Comparison of ENCODE assay signal across 9 mouse cellular contexts in genomic region chr4:40953521-40953920, GRCm38 (mm10). TPM values are rescaled to one million over a fixed set of nuclear protein-coding genes. Genes with fewer than 3 reads are reported as not detected.
DNase-seq lines count a peak whose midpoint lies in the region; ATAC-seq and TF ChIP-seq lines count a peak whose summit lies in the region.
"Had no signal": no experiment of that assay in that cellular context is flagged by ENCODE, and none has a peak within 500 bp of the region (broad histone marks: within the 10 kb centered on the region; RNA-seq: fewer than 3 reads in every experiment).

No protein-coding gene starts in this region.

- no peaks in the 10 kb centered on the region for H3K27me3 ChIP-seq in forebrain, postnatal 0 days (ENCODE audit: insufficient read depth, low read length)
- H3K27me3 ChIP-seq in forebrain, embryonic 12.5 days = no peaks in the 10 kb centered on the region
- H3K27me3 ChIP-seq in liver, embryonic 14.5 days (ENCODE audit: control insufficient read depth, insufficient read depth, low read length) = no peaks in the 10 kb centered on the region
- H3K27me3 ChIP-seq: forebrain, embryonic 15.5 days had no signal

- no peak for TF ChIP-seq EP300 in liver, embryonic 14.5 days (IDR thresholded peaks at IDR 0.05; ENCODE audit: low read depth)

- TF ChIP-seq CTCF in forebrain, postnatal 0 days (IDR thresholded peaks at IDR 0.05; ENCODE audit: low read depth) = peak; percentile 32; the same call in 1 of the 2 replicates
- 0 out of 2 replicates have a peak, but pooled peaks have one; percentile 28 for TF ChIP-seq CTCF in bone marrow macrophage, adult 2 months (IDR thresholded peaks at IDR 0.05; ENCODE audit: low read depth, low read length)
- peak; percentile 77 for TF ChIP-seq CTCF in liver, embryonic 14.5 days (IDR thresholded peaks at IDR 0.05; ENCODE audit: low read depth)

- H3K4me3 ChIP-seq in forebrain, postnatal 0 days (ENCODE audit: low read depth, low read length) = no peak overlapping the region
- no peak overlapping the region for H3K4me3 ChIP-seq in forebrain, embryonic 12.5 days (replicated peaks)
- H3K4me3 ChIP-seq in bone marrow macrophage, adult 2 months (ENCODE audit: insufficient read depth, low read length) = no peak overlapping the region
- H3K4me3 ChIP-seq in liver, embryonic 14.5 days (ENCODE audit: insufficient read depth in 1 of 2, low read depth in 2 of 2, low read length in 2 of 2) = no peak overlapping the region
- H3K4me3 ChIP-seq: forebrain, embryonic 15.5 days had no signal

- no peak for TF ChIP-seq POLR2A in bone marrow macrophage, adult 2 months (IDR thresholded peaks at IDR 0.05; ENCODE audit: borderline replicate concordance, low read depth, low read length)

- H3K9ac ChIP-seq in forebrain, postnatal 0 days = no peak overlapping the region
- H3K9ac ChIP-seq in forebrain, embryonic 12.5 days = no peak overlapping the region
- H3K9ac ChIP-seq in liver, embryonic 14.5 days (replicated peaks) = no peak overlapping the region
- H3K9ac ChIP-seq: forebrain, embryonic 15.5 days had no signal

- DNase-seq in forebrain, postnatal 0 days = no peak
- DNase-seq in A20 (ENCODE audit: low read depth, low spot score) = peak; percentile 67
- DNase-seq in liver, embryonic 14.5 days (ENCODE audit: low read depth in 3 of 3, low spot score in 3 of 3) = no peak
- no peak for DNase-seq in urinary bladder, postnatal 14 days (ENCODE audit: low spot score)
- no peak for DNase-seq in ovary, postnatal 36 days (ENCODE audit: low spot score)
- no peak for DNase-seq in urinary bladder, adult 18-20 months (ENCODE audit: low spot score in 2 of 2)

- H3K9me3 ChIP-seq in forebrain, postnatal 0 days (ENCODE audit: low read length) = no peaks in the 10 kb centered on the region
- no peaks in the 10 kb centered on the region for H3K9me3 ChIP-seq in forebrain, embryonic 12.5 days
- no peaks in the 10 kb centered on the region for H3K9me3 ChIP-seq in liver, embryonic 14.5 days (ENCODE audit: control insufficient read depth, low read length)
- H3K9me3 ChIP-seq: forebrain, embryonic 15.5 days had no signal

- WGBS in forebrain, postnatal 0 days = 100% methylated on average over 1 of the region's 1 CpGs
- 95% methylated on average over 1 of the region's 1 CpGs for WGBS in forebrain, embryonic 12.5 days
- 76% methylated on average over 1 of the region's 1 CpGs for WGBS in liver, embryonic 14.5 days (ENCODE audit: insufficient replicate concordance)

- H3K36me3 ChIP-seq in forebrain, postnatal 0 days (ENCODE audit: insufficient read depth) = peaks cover 51% of the 10 kb centered on the region
- H3K36me3 ChIP-seq in forebrain, embryonic 12.5 days (replicated peaks) = peaks cover 59% of the 10 kb centered on the region
- H3K36me3 ChIP-seq in liver, embryonic 14.5 days (replicated peaks; ENCODE audit: control insufficient read depth, insufficient read depth, low read depth) = peaks cover 16% of the 10 kb centered on the region

- no peak for ATAC-seq in forebrain, postnatal 0 days
- no peak for ATAC-seq in forebrain, embryonic 12.5 days (ENCODE audit: low FRiP score)
- ATAC-seq in liver, embryonic 14.5 days (ENCODE audit: insufficient read depth) = 0 out of 2 replicates have a peak, but pooled peaks have one; percentile 45
- ATAC-seq: forebrain, embryonic 15.5 days had no signal

- H3K27ac ChIP-seq in forebrain, postnatal 0 days (ENCODE audit: low read depth, low read length) = no peak overlapping the region
- H3K27ac ChIP-seq in forebrain, embryonic 12.5 days = no peak overlapping the region
- no peak overlapping the region for H3K27ac ChIP-seq in bone marrow macrophage, adult 2 months (ENCODE audit: insufficient read depth, low read depth, low read length)
- H3K27ac ChIP-seq in liver, embryonic 14.5 days = no peak overlapping the region
- H3K27ac ChIP-seq: forebrain, embryonic 15.5 days had no signal

- H3K4me2 ChIP-seq in forebrain, postnatal 0 days (ENCODE audit: low read depth) = no peak overlapping the region
- no peak overlapping the region for H3K4me2 ChIP-seq in forebrain, embryonic 12.5 days
- no peak overlapping the region for H3K4me2 ChIP-seq in liver, embryonic 14.5 days (ENCODE audit: low read depth)
- H3K4me2 ChIP-seq: forebrain, embryonic 15.5 days had no signal

- H3K4me1 ChIP-seq in forebrain, postnatal 0 days (ENCODE audit: insufficient read depth) = peaks cover 8% of the 10 kb centered on the region
- H3K4me1 ChIP-seq in forebrain, embryonic 12.5 days = peaks cover 9% of the 10 kb centered on the region
- H3K4me1 ChIP-seq in bone marrow macrophage, adult 2 months (ENCODE audit: control insufficient read depth, insufficient read depth, low read length) = peaks cover 5% of the 10 kb centered on the region
- peaks cover 7 to 9% of the 10 kb centered on the region in 2 experiments for H3K4me1 ChIP-seq in liver, embryonic 14.5 days (replicated peaks; ENCODE audit: control insufficient read depth in 2 of 2, insufficient read depth in 2 of 2, low read length in 1 of 2)

RNA-seq across cellular contexts. Expression of gene Chmp5, which starts 5.3 kb away (rescaled TPM):
- 94.8 and 101 TPM in 2 replicates for total RNA-seq in forebrain, postnatal 0 days (2014; rRNA removed)
- 146 and 149 TPM in 2 replicates for polyA plus RNA-seq in forebrain, postnatal 0 days (2015; fragmentation: Nextera tagmentation; extraction: Ambion mirVana)
- 143 and 146 TPM in 2 replicates for polyA plus RNA-seq in forebrain, embryonic 12.5 days (2016; fragmentation: Nextera tagmentation; extraction: Ambion mirVana)
- polyA plus RNA-seq in bone marrow macrophage, adult 2 months (2012; ENCODE audit: insufficient read depth, insufficient read length, missing spikeins) = 128 and 135 TPM in 2 replicates
- polyA plus RNA-seq in liver, embryonic 14.5 days (2012; rRNA removed) = 12.6 and 24.5 TPM in 2 replicates
- 42.7 and 45.1 TPM in 2 replicates for polyA plus RNA-seq in liver, embryonic 14.5 days (2014; fragmentation: Nextera tagmentation; extraction: Ambion mirVana)

RNA-seq across cellular contexts. Expression of gene Bag1, which starts 5.4 kb away (rescaled TPM):
- total RNA-seq in forebrain, postnatal 0 days (2014; rRNA removed) = 116 and 174 TPM in 2 replicates
- polyA plus RNA-seq in forebrain, postnatal 0 days (2015; fragmentation: Nextera tagmentation; extraction: Ambion mirVana) = 201 and 203 TPM in 2 replicates
- polyA plus RNA-seq in forebrain, embryonic 12.5 days (2016; fragmentation: Nextera tagmentation; extraction: Ambion mirVana) = 215 and 229 TPM in 2 replicates
- 141 and 155 TPM in 2 replicates for polyA plus RNA-seq in bone marrow macrophage, adult 2 months (2012; ENCODE audit: insufficient read depth, insufficient read length, missing spikeins)
- polyA plus RNA-seq in liver, embryonic 14.5 days (2012; rRNA removed) = 21.6 and 59.8 TPM in 2 replicates
- 131 and 139 TPM in 2 replicates for polyA plus RNA-seq in liver, embryonic 14.5 days (2014; fragmentation: Nextera tagmentation; extraction: Ambion mirVana)

RNA-seq across cellular contexts. Expression of gene Nfx1, which starts 17.2 kb away (rescaled TPM):
- 80.3 and 92.1 TPM in 2 replicates for total RNA-seq in forebrain, postnatal 0 days (2014; rRNA removed)
- polyA plus RNA-seq in forebrain, postnatal 0 days (2015; fragmentation: Nextera tagmentation; extraction: Ambion mirVana) = 55.2 and 68.4 TPM in 2 replicates
- 104 and 109 TPM in 2 replicates for polyA plus RNA-seq in forebrain, embryonic 12.5 days (2016; fragmentation: Nextera tagmentation; extraction: Ambion mirVana)
- polyA plus RNA-seq in bone marrow macrophage, adult 2 months (2012; ENCODE audit: insufficient read depth, insufficient read length, missing spikeins) = 38.5 and 38.8 TPM in 2 replicates
- polyA plus RNA-seq in liver, embryonic 14.5 days (2012; rRNA removed) = 16.7 and 22.1 TPM in 2 replicates
- polyA plus RNA-seq in liver, embryonic 14.5 days (2014; fragmentation: Nextera tagmentation; extraction: Ambion mirVana) = 27.1 and 27.2 TPM in 2 replicates

RNA-seq across cellular contexts. Expression of gene Spink4, which starts 33.7 kb away (rescaled TPM):
- not detected in 2 replicates for total RNA-seq in forebrain, postnatal 0 days (2014; rRNA removed)
- not detected in 2 replicates for polyA plus RNA-seq in forebrain, postnatal 0 days (2015; fragmentation: Nextera tagmentation; extraction: Ambion mirVana)
- polyA plus RNA-seq in forebrain, embryonic 12.5 days (2016; fragmentation: Nextera tagmentation; extraction: Ambion mirVana) = not detected in 2 replicates
- polyA plus RNA-seq in bone marrow macrophage, adult 2 months (2012; ENCODE audit: insufficient read depth, insufficient read length, missing spikeins) = not detected in 2 replicates
- 0.42 and 0.58 TPM in 2 replicates for polyA plus RNA-seq in liver, embryonic 14.5 days (2012; rRNA removed)
- polyA plus RNA-seq in liver, embryonic 14.5 days (2014; fragmentation: Nextera tagmentation; extraction: Ambion mirVana) = 0.71 and 1.3 TPM in 2 replicates
- polyA plus RNA-seq: forebrain, embryonic 15.5 days had no signal
